Mouse (Mus musculus): ENCODE data around the gene Dtnbp1. TPM values are rescaled to one million over a fixed set of nuclear protein-coding genes. Genes with fewer than 3 reads are reported as not detected.
A peak's percentile ranks its signal among the peaks of the same experiment; 100 is the strongest.

Gene Dtnbp1
- polyA plus RNA-seq (2015; fragmentation: Nextera tagmentation; extraction: Ambion mirVana) = 95.1 and 118 TPM in 2 replicates

GRCm38 (mm10) chr13:45001911-45002615, at the start of gene Dtnbp1:
Dtnbp1 (minus strand) TSS chr13:45002147.
- WGBS = under 1% methylated on average over 64 of the region's 68 CpGs
- Histone ChIP-seq H3K36me3 (ENCODE audit: control insufficient read depth, insufficient read depth) (no peaks in the 10 kb centered on the region), H3K4me3 (replicated peaks; ENCODE audit: low read length) (peak within 1 kb of the TSS; percentile 87), H3K4me1 (replicated peaks; ENCODE audit: control insufficient read depth, insufficient read depth, low read length) (peaks cover 17% of the 10 kb centered on the region), H3K9ac (replicated peaks; ENCODE audit: low read depth, low read length) (peak within 1 kb of the TSS; percentile 70), H3K27ac (ENCODE audit: low read length) (peak within 1 kb of the TSS; percentile 73), H3K9me3 (ENCODE audit: control insufficient read depth, low read length) (no peaks in the 10 kb centered on the region), H3K27me3 (replicated peaks; ENCODE audit: control insufficient read depth, insufficient read depth, low read length) (no peaks in the 10 kb centered on the region), H3K4me2 (ENCODE audit: low read length) (peak within 1 kb of the TSS; percentile 81)
- peak; percentile 93 for ATAC-seq

- ATAC-seq = peak; percentile 45; the same call in 1 of the 2 replicates
- H3K4me3 ChIP-seq (replicated peaks; ENCODE audit: low read length) = no peak overlapping the region
- H3K36me3 ChIP-seq (ENCODE audit: control insufficient read depth, insufficient read depth) = no peaks in the 10 kb centered on the region
- H3K9me3 ChIP-seq (ENCODE audit: control insufficient read depth, low read length) = no peaks in the 10 kb centered on the region
- no peaks in the 10 kb centered on the region for H3K27me3 ChIP-seq (replicated peaks; ENCODE audit: control insufficient read depth, insufficient read depth, low read length)
- H3K4me1 ChIP-seq (replicated peaks; ENCODE audit: control insufficient read depth, insufficient read depth, low read length) = peaks cover 7% of the 10 kb centered on the region; the same call in 1 of the 2 replicates
- H3K9ac ChIP-seq (replicated peaks; ENCODE audit: low read depth, low read length) = no peak overlapping the region
- 0 out of 2 replicates have a peak overlapping the region, but pooled peaks have one; percentile 19 for H3K27ac ChIP-seq (ENCODE audit: low read length)
- WGBS = 43% methylated on average over 7 of the region's 7 CpGs
- H3K4me2 ChIP-seq (ENCODE audit: low read length) = peak overlapping the region; percentile 28; the same call in 1 of the 2 replicates
Observed at GRCm38 (mm10) chr13:45049261-45050020, 47.5 kb upstream of the Dtnbp1 start.

GRCm38 (mm10) chr13:45043466-45043865, 41.5 kb upstream of the Dtnbp1 start:
- Histone ChIP-seq H3K27me3 (replicated peaks; ENCODE audit: control insufficient read depth, insufficient read depth, low read length) (no peaks in the 10 kb centered on the region), H3K4me1 (replicated peaks; ENCODE audit: control insufficient read depth, insufficient read depth, low read length) (peaks cover 6% of the 10 kb centered on the region; the same call in 1 of the 2 replicates), H3K27ac (ENCODE audit: low read length) (no peak overlapping the region), H3K4me3 (replicated peaks; ENCODE audit: low read length) (no peak overlapping the region), H3K9ac (replicated peaks; ENCODE audit: low read depth, low read length) (no peak overlapping the region), H3K4me2 (ENCODE audit: low read length) (no peak overlapping the region), H3K9me3 (ENCODE audit: control insufficient read depth, low read length) (no peaks in the 10 kb centered on the region), H3K36me3 (ENCODE audit: control insufficient read depth, insufficient read depth) (no peaks in the 10 kb centered on the region)
- no peak for ATAC-seq
- WGBS = 90% methylated on average over 3 of the region's 3 CpGs

GRCm38 (mm10) chr13:45040741-45041140, 38.8 kb upstream of the Dtnbp1 start:
- ATAC-seq = no peak
- WGBS = 74% methylated on average over 7 of the region's 7 CpGs
- no peak overlapping the region for H3K9ac ChIP-seq (replicated peaks; ENCODE audit: low read depth, low read length)
- H3K27ac ChIP-seq (ENCODE audit: low read length) = no peak overlapping the region
- no peaks in the 10 kb centered on the region for H3K9me3 ChIP-seq (ENCODE audit: control insufficient read depth, low read length)
- no peak overlapping the region for H3K4me3 ChIP-seq (replicated peaks; ENCODE audit: low read length)
- no peak overlapping the region for H3K4me2 ChIP-seq (ENCODE audit: low read length)
- H3K4me1 ChIP-seq (replicated peaks; ENCODE audit: control insufficient read depth, insufficient read depth, low read length) = peaks cover 6% of the 10 kb centered on the region; the same call in 1 of the 2 replicates
- H3K27me3 ChIP-seq (replicated peaks; ENCODE audit: control insufficient read depth, insufficient read depth, low read length) = no peaks in the 10 kb centered on the region
- no peaks in the 10 kb centered on the region for H3K36me3 ChIP-seq (ENCODE audit: control insufficient read depth, insufficient read depth)

GRCm38 (mm10) chr13:45040195-45040594, 38.2 kb upstream of the Dtnbp1 start:
- H3K9ac ChIP-seq (replicated peaks; ENCODE audit: low read depth, low read length) = no peak overlapping the region
- H3K4me1 ChIP-seq (replicated peaks; ENCODE audit: control insufficient read depth, insufficient read depth, low read length) = peaks cover 6% of the 10 kb centered on the region; the same call in 1 of the 2 replicates
- no peak overlapping the region for H3K27ac ChIP-seq (ENCODE audit: low read length)
- no peaks in the 10 kb centered on the region for H3K9me3 ChIP-seq (ENCODE audit: control insufficient read depth, low read length)
- 83% methylated on average over 4 of the region's 4 CpGs for WGBS
- H3K4me2 ChIP-seq (ENCODE audit: low read length) = no peak overlapping the region
- H3K27me3 ChIP-seq (replicated peaks; ENCODE audit: control insufficient read depth, insufficient read depth, low read length) = no peaks in the 10 kb centered on the region
- no peak overlapping the region for H3K4me3 ChIP-seq (replicated peaks; ENCODE audit: low read length)
- no peak for ATAC-seq
- H3K36me3 ChIP-seq (ENCODE audit: control insufficient read depth, insufficient read depth) = no peaks in the 10 kb centered on the region

- 93% methylated on average over 4 of the region's 4 CpGs for WGBS
- Histone ChIP-seq H3K9ac (replicated peaks; ENCODE audit: low read depth, low read length) (no peak overlapping the region), H3K4me1 (replicated peaks; ENCODE audit: control insufficient read depth, insufficient read depth, low read length) (peaks cover 6% of the 10 kb centered on the region; the same call in 1 of the 2 replicates), H3K4me3 (replicated peaks; ENCODE audit: low read length) (no peak overlapping the region), H3K36me3 (ENCODE audit: control insufficient read depth, insufficient read depth) (no peaks in the 10 kb centered on the region), H3K27me3 (replicated peaks; ENCODE audit: control insufficient read depth, insufficient read depth, low read length) (no peaks in the 10 kb centered on the region), H3K4me2 (ENCODE audit: low read length) (no peak overlapping the region), H3K9me3 (ENCODE audit: control insufficient read depth, low read length) (no peaks in the 10 kb centered on the region), H3K27ac (ENCODE audit: low read length) (no peak overlapping the region)
- no peak for ATAC-seq
Observed at GRCm38 (mm10) chr13:45036417-45036816, 34.5 kb upstream of the Dtnbp1 start.

GRCm38 (mm10) chr13:45034759-45035158, 32.8 kb upstream of the Dtnbp1 start:
- no peak overlapping the region for H3K4me2 ChIP-seq (ENCODE audit: low read length)
- WGBS = 82% methylated on average over 7 of the region's 7 CpGs
- H3K27me3 ChIP-seq (replicated peaks; ENCODE audit: control insufficient read depth, insufficient read depth, low read length) = no peaks in the 10 kb centered on the region
- no peaks in the 10 kb centered on the region for H3K36me3 ChIP-seq (ENCODE audit: control insufficient read depth, insufficient read depth)
- H3K9ac ChIP-seq (replicated peaks; ENCODE audit: low read depth, low read length) = no peak overlapping the region
- ATAC-seq = no peak
- H3K9me3 ChIP-seq (ENCODE audit: control insufficient read depth, low read length) = no peaks in the 10 kb centered on the region
- no peak overlapping the region for H3K27ac ChIP-seq (ENCODE audit: low read length)
- H3K4me1 ChIP-seq (replicated peaks; ENCODE audit: control insufficient read depth, insufficient read depth, low read length) = no peaks in the 10 kb centered on the region
- no peak overlapping the region for H3K4me3 ChIP-seq (replicated peaks; ENCODE audit: low read length)

GRCm38 (mm10) chr13:45033360-45033759, 31.4 kb upstream of the Dtnbp1 start:
- H3K4me3 ChIP-seq (replicated peaks; ENCODE audit: low read length) = no peak overlapping the region
- WGBS = 88% methylated on average over 10 of the region's 10 CpGs
- H3K4me1 ChIP-seq (replicated peaks; ENCODE audit: control insufficient read depth, insufficient read depth, low read length) = no peaks in the 10 kb centered on the region
- no peak overlapping the region for H3K27ac ChIP-seq (ENCODE audit: low read length)
- no peaks in the 10 kb centered on the region for H3K36me3 ChIP-seq (ENCODE audit: control insufficient read depth, insufficient read depth)
- H3K9me3 ChIP-seq (ENCODE audit: control insufficient read depth, low read length) = no peaks in the 10 kb centered on the region
- no peak overlapping the region for H3K9ac ChIP-seq (replicated peaks; ENCODE audit: low read depth, low read length)
- ATAC-seq = no peak
- no peaks in the 10 kb centered on the region for H3K27me3 ChIP-seq (replicated peaks; ENCODE audit: control insufficient read depth, insufficient read depth, low read length)
- H3K4me2 ChIP-seq (ENCODE audit: low read length) = no peak overlapping the region

GRCm38 (mm10) chr13:45032484-45032883, 30.5 kb upstream of the Dtnbp1 start:
- 85% methylated on average over 4 of the region's 4 CpGs for WGBS
- Histone ChIP-seq H3K27ac (ENCODE audit: low read length) (no peak overlapping the region), H3K9ac (replicated peaks; ENCODE audit: low read depth, low read length) (no peak overlapping the region), H3K9me3 (ENCODE audit: control insufficient read depth, low read length) (no peaks in the 10 kb centered on the region), H3K4me1 (replicated peaks; ENCODE audit: control insufficient read depth, insufficient read depth, low read length) (no peaks in the 10 kb centered on the region), H3K27me3 (replicated peaks; ENCODE audit: control insufficient read depth, insufficient read depth, low read length) (no peaks in the 10 kb centered on the region), H3K4me2 (ENCODE audit: low read length) (no peak overlapping the region), H3K4me3 (replicated peaks; ENCODE audit: low read length) (no peak overlapping the region), H3K36me3 (ENCODE audit: control insufficient read depth, insufficient read depth) (no peaks in the 10 kb centered on the region)
- ATAC-seq = no peak

Measured in forebrain, embryonic 16.5 days (tissue).